Mouse (Mus musculus) small intestine, adult 2 months (tissue): ENCODE measurements around the gene Pqlc2. TPM values are rescaled to one million over a fixed set of nuclear protein-coding genes. Genes with fewer than 3 reads are reported as not detected.

Experiments used
- H3K27ac ChIP-seq: fragments of 200-500 bp; 2 replicates; pipeline ENCODE4 v1.5.1; 2012; ENCODE audit warnings: low read depth, low read length, control low read depth, inconsistent platforms; ENCODE audit not compliant: insufficient read depth
- H3K27me3 ChIP-seq: fragments of 200-500 bp; 2 replicates; pipeline ENCODE4 v1.6.1; 2012; ENCODE audit warnings: mild to moderate bottlenecking, moderate library complexity, low read length, inconsistent platforms; ENCODE audit not compliant: control insufficient read depth, insufficient read depth
- H3K36me3 ChIP-seq: fragments of 200-500 bp; 2 replicates; pipeline ENCODE4 v1.6.1; 2012; ENCODE audit warnings: mild to moderate bottlenecking, low read length, control low read depth, inconsistent platforms; ENCODE audit not compliant: control insufficient read depth, insufficient read depth
- H3K4me1 ChIP-seq: fragments of 200-500 bp; 2 replicates; pipeline ENCODE4 v1.6.1; 2012; ENCODE audit warnings: low read length, inconsistent platforms, mixed read lengths; ENCODE audit not compliant: control insufficient read depth, insufficient read depth, insufficient read length
- H3K4me3 ChIP-seq: fragments of 200-500 bp; 2 replicates; pipeline ENCODE4 v1.5.1; 2012; ENCODE audit warnings: low read depth, mild to moderate bottlenecking, control low read depth, inconsistent platforms, low read length, moderate library complexity
- CTCF ChIP-seq: fragments of 200-500 bp; IDR thresholded peaks from 2 replicates; pipeline ENCODE4 v1.5.1; 2012; ENCODE audit warnings: low read depth, mild to moderate bottlenecking, control low read depth, inconsistent platforms, low read length, moderate library complexity, mixed read lengths; ENCODE audit not compliant: insufficient replicate concordance, insufficient read length; ENCODE audit errors: extremely low read depth
- POLR2A ChIP-seq: fragments of 200-500 bp; IDR thresholded peaks from 2 replicates; pipeline ENCODE4 v1.6.1; 2012; ENCODE audit warnings: low read depth, mild to moderate bottlenecking, control low read depth, inconsistent platforms, low read length, moderate library complexity
- WGBS: fragments of 180-500 bp; shearing (Covaris S2); methylation state at CpG from one replicate; pipeline ENCODE4 v1.1.7; 2018; 5-methylcytosine and 5-hydroxymethylcytosine counted together
- polyA plus RNA-seq: library from polyadenylated mRNA; depleted of rRNA; stranded (reverse); fragments of >200 nt; gene quantifications from 2 replicates; pipeline ENCODE4 v1.2.3, GENCODE M21; 2012

The Pqlc2 gene
- polyA plus RNA-seq, 1 experiment = 49.8 TPM

GRCm38 (mm10) chr4:139262981-139263380, 47.5 kb downstream of the Pqlc2 start:
- H3K27ac ChIP-seq = no peak overlapping the region
- H3K4me1 ChIP-seq = no peaks in the 10 kb centered on the region
- H3K27me3 ChIP-seq = no peaks in the 10 kb centered on the region
- H3K36me3 ChIP-seq = peaks cover 83% of the 10 kb centered on the region
- TF ChIP-seq CTCF = no peak
- TF ChIP-seq POLR2A = no peak
- no peak overlapping the region for H3K4me3 ChIP-seq
- 88% methylated on average over 6 of the region's 6 CpGs for WGBS

- Histone ChIP-seq H3K27ac (peak overlapping the region; percentile 51), H3K4me3 (no peak overlapping the region), H3K36me3 (peaks cover 77% of the 10 kb centered on the region), H3K4me1 (no peaks in the 10 kb centered on the region), H3K27me3 (no peaks in the 10 kb centered on the region)
- no peak for TF ChIP-seq CTCF
- TF ChIP-seq POLR2A = no peak
- WGBS = 77% methylated on average over 11 of the region's 11 CpGs
These were observed 51.1 kb downstream of the Pqlc2 start for GRCm38 (mm10) chr4:139259302-139259871.

GRCm38 (mm10) chr4:139258621-139259301, 51.7 kb downstream of the Pqlc2 start:
- WGBS = 68% methylated on average over 6 of the region's 6 CpGs
- H3K4me1 ChIP-seq = no peaks in the 10 kb centered on the region
- H3K4me3 ChIP-seq = no peak overlapping the region
- no peaks in the 10 kb centered on the region for H3K27me3 ChIP-seq
- peak overlapping the region; percentile 56 for H3K27ac ChIP-seq
- H3K36me3 ChIP-seq = peaks cover 71% of the 10 kb centered on the region
- TF ChIP-seq CTCF = no peak

GRCm38 (mm10) chr4:139256708-139257107, 53.8 kb downstream of the Pqlc2 start:
- Histone ChIP-seq H3K36me3 (peaks cover 50% of the 10 kb centered on the region), H3K4me3 (no peak overlapping the region), H3K4me1 (peaks cover 8% of the 10 kb centered on the region), H3K27me3 (no peaks in the 10 kb centered on the region), H3K27ac (no peak overlapping the region)
- TF ChIP-seq CTCF (no peak), POLR2A (no peak)
- 90% methylated on average over 8 of the region's 8 CpGs for WGBS

- TF ChIP-seq POLR2A = no peak
- no peak for TF ChIP-seq CTCF
- Histone ChIP-seq H3K36me3 (peaks cover 44% of the 10 kb centered on the region), H3K4me1 (peaks cover 13% of the 10 kb centered on the region), H3K4me3 (no peak overlapping the region), H3K27me3 (no peaks in the 10 kb centered on the region), H3K27ac (no peak overlapping the region)
- WGBS = 64% methylated on average over 4 of the region's 4 CpGs
These were observed 54.4 kb downstream of the Pqlc2 start for GRCm38 (mm10) chr4:139256146-139256545.

GRCm38 (mm10) chr4:139253206-139253605, 57.3 kb downstream of the Pqlc2 start:
- 75% methylated on average over 9 of the region's 9 CpGs for WGBS
- Histone ChIP-seq H3K4me3 (no peak overlapping the region), H3K27ac (no peak overlapping the region; the same call in 1 of the 2 replicates), H3K4me1 (peaks cover 39% of the 10 kb centered on the region), H3K36me3 (peaks cover 25% of the 10 kb centered on the region), H3K27me3 (no peaks in the 10 kb centered on the region)
- TF ChIP-seq CTCF (no peak), POLR2A (no peak)

GRCm38 (mm10) chr4:139252051-139252760, 58.3 kb downstream of the Pqlc2 start:
- H3K27me3 ChIP-seq = no peaks in the 10 kb centered on the region
- peaks cover 48% of the 10 kb centered on the region for H3K4me1 ChIP-seq
- H3K36me3 ChIP-seq = peaks cover 19% of the 10 kb centered on the region
- peak overlapping the region; percentile 86 for H3K27ac ChIP-seq
- 28% methylated on average over 22 of the region's 22 CpGs for WGBS
- H3K4me3 ChIP-seq = no peak overlapping the region
- TF ChIP-seq CTCF = peak; percentile 89
- TF ChIP-seq POLR2A = no peak
